Mouse (Mus musculus) testis, adult 2 months (tissue): ENCODE measurements around the gene Hba-x.

Experiments used
- CTCF ChIP-seq: fragments of 200-500 bp; IDR thresholded peaks from 2 replicates; pipeline ENCODE4 v1.5.1; 2012; ENCODE audit warnings: low read depth, mild to moderate bottlenecking, inconsistent platforms, low read length, moderate library complexity; ENCODE audit not compliant: control insufficient read depth, insufficient read depth, insufficient replicate concordance
- POLR2A ChIP-seq: fragments of 200-500 bp; IDR thresholded peaks from 2 replicates; pipeline ENCODE4 v1.6.1; 2012; ENCODE audit warnings: low read depth, mild to moderate bottlenecking, inconsistent platforms, low read length, moderate library complexity; ENCODE audit not compliant: control insufficient read depth

DNA sequence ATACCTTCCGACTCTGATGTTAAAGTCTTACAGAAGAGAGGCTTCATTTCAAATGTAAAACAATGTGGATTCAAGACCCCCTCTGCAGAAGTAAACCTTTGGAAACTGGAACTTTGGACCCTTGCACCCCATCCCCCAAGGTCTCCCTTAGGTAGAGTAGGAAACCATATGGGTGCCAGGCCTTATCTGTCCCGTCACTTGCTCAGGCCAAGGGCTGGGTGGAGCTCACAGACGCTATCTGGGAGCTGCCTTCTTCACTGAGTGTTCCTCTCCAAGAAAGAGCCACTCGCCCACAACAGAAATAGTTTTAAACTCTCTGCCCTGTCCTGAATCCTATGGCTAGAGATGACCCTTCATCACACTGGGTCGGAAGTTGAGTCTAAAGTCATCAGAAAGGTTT lies 7.2 kb upstream of the Hba-x start:
- TF ChIP-seq CTCF (no peak), POLR2A (no peak)
